8 mouse cellular contexts compared by ENCODE assay signal in the genomic region with DNA sequence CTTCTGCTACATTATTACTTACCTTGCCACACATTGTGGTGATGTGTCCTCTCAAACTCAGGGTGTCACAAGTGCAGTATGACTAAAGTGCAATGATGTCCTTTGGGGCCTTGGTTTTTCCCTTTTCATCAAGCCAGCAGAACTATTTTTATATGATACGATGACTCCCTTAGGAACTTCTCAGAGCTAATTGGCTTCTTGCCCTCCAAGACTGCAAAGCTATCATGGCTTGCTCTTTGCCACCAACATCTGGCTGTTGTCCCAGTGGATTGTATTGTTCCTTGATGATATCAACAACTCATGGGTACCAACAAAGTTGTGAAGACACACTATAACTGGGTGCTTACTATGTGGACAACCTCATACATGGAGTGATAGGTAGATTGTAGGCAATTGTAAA. TPM values are rescaled to one million over a fixed set of nuclear protein-coding genes. Genes with fewer than 3 reads are reported as not detected.
DNase-seq lines count a peak whose midpoint lies in the region; ATAC-seq lines count a peak whose summit lies in the region.

A gene (minus strand): TSS at position 101 of the 400 bp plus-strand sequence.

- H3K36me3 ChIP-seq in intestine, embryonic 16.5 days (ENCODE audit: control insufficient read depth, insufficient read depth, low read length), result no peaks in the 10 kb centered on the region
- no peaks in the 10 kb centered on the region for H3K36me3 ChIP-seq in midbrain, embryonic 12.5 days

- no peaks in the 10 kb centered on the region for H3K4me1 ChIP-seq in intestine, embryonic 16.5 days (ENCODE audit: control insufficient read depth, insufficient read depth, low read length)
- H3K4me1 ChIP-seq in midbrain, embryonic 12.5 days, result no peaks in the 10 kb centered on the region

- H3K9ac ChIP-seq in intestine, embryonic 16.5 days (ENCODE audit: low read depth, low read length), result no peak within 1 kb of the TSS
- no peak within 1 kb of the TSS for H3K9ac ChIP-seq in midbrain, embryonic 12.5 days (replicated peaks)

- DNase-seq in frontal cortex, adult 2 months (ENCODE audit: extremely low spot score in 1 of 2, low spot score in 1 of 2), result no peak
- DNase-seq in frontal cortex, postnatal 25 days (ENCODE audit: low spot score in 2 of 2), result no peak
- no peak for DNase-seq in adrenal gland, postnatal 4 days (ENCODE audit: low spot score in 2 of 2)
- DNase-seq in gastrocnemius, postnatal 36 days, result no peak
- DNase-seq in retina, embryonic 14.5 days (ENCODE audit: low spot score), result no peak
- no peak for DNase-seq in ovary, postnatal 36 days (ENCODE audit: low spot score)

- WGBS in intestine, embryonic 16.5 days, result 85% methylated on average over 1 of the region's 1 CpGs
- WGBS in midbrain, embryonic 12.5 days, result 95% methylated on average over 1 of the region's 1 CpGs

- H3K4me3 ChIP-seq in intestine, embryonic 16.5 days (ENCODE audit: low read length), result no peak within 1 kb of the TSS
- no peak within 1 kb of the TSS for H3K4me3 ChIP-seq in midbrain, embryonic 12.5 days

- H3K9me3 ChIP-seq in intestine, embryonic 16.5 days (ENCODE audit: control insufficient read depth, low read length), result no peaks in the 10 kb centered on the region
- no peaks in the 10 kb centered on the region for H3K9me3 ChIP-seq in midbrain, embryonic 12.5 days

- intact Hi-C loops in gastrocnemius, postnatal 36 days (cut with DNase I), result no loop called here

- ATAC-seq in intestine, embryonic 16.5 days, result no peak
- ATAC-seq in midbrain, embryonic 12.5 days (ENCODE audit: low FRiP score, low read depth), result no peak

- H3K27me3 ChIP-seq in intestine, embryonic 16.5 days (replicated peaks; ENCODE audit: control insufficient read depth, insufficient read depth, low read length), result no peaks in the 10 kb centered on the region
- no peaks in the 10 kb centered on the region for H3K27me3 ChIP-seq in midbrain, embryonic 12.5 days

- no peak within 1 kb of the TSS for H3K27ac ChIP-seq in intestine, embryonic 16.5 days (ENCODE audit: low read length)
- no peak within 1 kb of the TSS for H3K27ac ChIP-seq in midbrain, embryonic 12.5 days (replicated peaks)

- no peak within 1 kb of the TSS for H3K4me2 ChIP-seq in intestine, embryonic 16.5 days (ENCODE audit: low read depth, low read length)
- H3K4me2 ChIP-seq in midbrain, embryonic 12.5 days (replicated peaks), result no peak within 1 kb of the TSS

RNA-seq across cellular contexts. Expression of the gene that starts here (rescaled TPM):
- polyA plus RNA-seq in frontal cortex, adult 2 months (2012; rRNA removed), result 39.7 and 43.1 TPM in 2 replicates
- total RNA-seq in adrenal gland, postnatal 4 days (2021), result 10 to 100 TPM; 72.6 to 96.1 TPM
- 10 to 100 TPM; 16.4 to 24.1 TPM for total RNA-seq in gastrocnemius, postnatal 36 days (2021)
- 52.1 and 61.4 TPM in 2 replicates for polyA plus RNA-seq in intestine, embryonic 16.5 days (2015; fragmentation: Nextera tagmentation; extraction: Ambion mirVana)
- polyA plus RNA-seq in midbrain, embryonic 12.5 days (2016; fragmentation: Nextera tagmentation; extraction: Ambion mirVana), result 109 and 115 TPM in 2 replicates
